Mouse (Mus musculus) G1E (cell line): ENCODE results near the gene Bcar3.

Experiments
- CTCF ChIP-seq: IDR thresholded peaks from 2 replicates; pipeline ENCODE4 v1.5.1; 2012; ENCODE audit warnings: low read depth, low read length, inconsistent platforms, mixed read lengths
- GATA1 ChIP-seq: IDR thresholded peaks from 2 replicates; pipeline ENCODE4 v1.6.1; 2012; ENCODE audit warnings: borderline replicate concordance, low read length, inconsistent platforms, mixed read lengths
- POLR2AphosphoS5 ChIP-seq: IDR thresholded peaks from 2 replicates; pipeline ENCODE4 v1.6.1; 2012; ENCODE audit warnings: low read depth, low read length, inconsistent platforms; ENCODE audit not compliant: insufficient replicate concordance
- TAL1 ChIP-seq: conservative IDR thresholded peaks from 2 replicates; pipeline ENCODE4 v1.6.1; 2012; ENCODE audit warnings: low read depth, low read length, inconsistent platforms, mixed read lengths

DNA sequence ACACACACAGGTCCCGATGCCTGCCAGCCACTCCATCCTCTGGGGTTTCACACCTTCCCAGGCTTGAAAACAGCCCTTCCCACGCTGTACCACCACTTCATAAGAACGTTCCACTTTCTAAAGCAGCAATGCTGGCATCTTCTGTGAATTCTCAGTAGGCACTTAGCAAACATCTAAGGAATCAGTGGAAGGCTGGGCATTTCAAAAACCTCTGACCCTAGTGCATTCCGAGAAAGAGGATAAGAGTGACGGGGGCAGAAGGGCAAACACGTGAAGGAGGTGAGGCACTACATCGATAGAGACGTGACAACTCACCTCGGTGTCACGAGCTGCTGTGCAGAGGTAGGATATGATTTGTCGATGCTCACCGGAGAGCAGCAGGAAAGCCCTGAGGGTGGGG is 36.5 kb downstream of the Bcar3 start:
- TF ChIP-seq CTCF, result no peak
- TF ChIP-seq TAL1, result no peak
- no peak for TF ChIP-seq GATA1
- no peak for TF ChIP-seq POLR2AphosphoS5
